Mouse (Mus musculus) heart, embryonic 15.5 days (tissue): ENCODE data around the gene Uck2. TPM values are rescaled to one million over a fixed set of nuclear protein-coding genes. Genes with fewer than 3 reads are reported as not detected.

Source experiments
- ATAC-seq: fragments of 200-750 bp; cut with Nextera tagmentation; replicated peaks from 2 replicates; pipeline ENCODE4 v1.8.0; 2017; ENCODE audit warnings: low read depth, moderate TSS enrichment; ENCODE audit not compliant: insufficient number of reproducible peaks, insufficient read depth, low FRiP score
- H3K27ac ChIP-seq: fragments of 300-500 bp; sonication (generic); 2 replicates; pipeline ENCODE4 v1.5.1; 2015; ENCODE audit warnings: mild to moderate bottlenecking, inconsistent platforms
- H3K27me3 ChIP-seq: fragments of 300-500 bp; sonication (generic); 2 replicates; pipeline ENCODE4 v1.6.1; 2015; ENCODE audit warnings: inconsistent platforms
- H3K36me3 ChIP-seq: fragments of 300-500 bp; sonication (generic); 2 replicates; pipeline ENCODE4 v1.6.1; 2015; ENCODE audit warnings: mild to moderate bottlenecking, inconsistent platforms
- H3K4me1 ChIP-seq: fragments of 300-500 bp; sonication (generic); replicated peaks from 2 replicates; pipeline ENCODE4 v1.6.1; 2015; ENCODE audit warnings: inconsistent platforms
- H3K4me2 ChIP-seq: fragments of 300-500 bp; sonication (generic); 2 replicates; pipeline ENCODE4 v1.6.1; 2015; ENCODE audit warnings: inconsistent platforms, mild to moderate bottlenecking, moderate library complexity
- H3K4me3 ChIP-seq: fragments of 300-500 bp; sonication (generic); 2 replicates; pipeline ENCODE4 v1.5.1; 2015; ENCODE audit warnings: mild to moderate bottlenecking, inconsistent platforms
- H3K9ac ChIP-seq: fragments of 300-500 bp; sonication (generic); 2 replicates; pipeline ENCODE4 v1.6.1; 2015; ENCODE audit warnings: mild to moderate bottlenecking, inconsistent platforms
- H3K9me3 ChIP-seq: fragments of 300-500 bp; sonication (generic); replicated peaks from 2 replicates; pipeline ENCODE4 v1.6.1; 2016; ENCODE audit warnings: inconsistent platforms
- WGBS: fragments of 180-500 bp; shearing (Covaris S2); methylation state at CpG from one replicate; pipeline ENCODE4 v1.1.7; 2015; ENCODE audit warnings: mixed read lengths; 5-methylcytosine and 5-hydroxymethylcytosine counted together
- microRNA-seq: library from miRNA; unstranded; fragments of <30 nt; microRNA quantifications from one replicate; pipeline ENCODE4, GENCODE M21; 2016
- polyA plus RNA-seq: library from polyadenylated mRNA; unstranded; fragments of >200 nt; fragmentation: Nextera tagmentation; extraction: Ambion mirVana; gene quantifications from 2 replicates; pipeline ENCODE4 v1.2.1, GENCODE M21; 2015

Uck2 gene
- polyA plus RNA-seq, 1 experiment from 2014 or later: 42.3 TPM

DNA sequence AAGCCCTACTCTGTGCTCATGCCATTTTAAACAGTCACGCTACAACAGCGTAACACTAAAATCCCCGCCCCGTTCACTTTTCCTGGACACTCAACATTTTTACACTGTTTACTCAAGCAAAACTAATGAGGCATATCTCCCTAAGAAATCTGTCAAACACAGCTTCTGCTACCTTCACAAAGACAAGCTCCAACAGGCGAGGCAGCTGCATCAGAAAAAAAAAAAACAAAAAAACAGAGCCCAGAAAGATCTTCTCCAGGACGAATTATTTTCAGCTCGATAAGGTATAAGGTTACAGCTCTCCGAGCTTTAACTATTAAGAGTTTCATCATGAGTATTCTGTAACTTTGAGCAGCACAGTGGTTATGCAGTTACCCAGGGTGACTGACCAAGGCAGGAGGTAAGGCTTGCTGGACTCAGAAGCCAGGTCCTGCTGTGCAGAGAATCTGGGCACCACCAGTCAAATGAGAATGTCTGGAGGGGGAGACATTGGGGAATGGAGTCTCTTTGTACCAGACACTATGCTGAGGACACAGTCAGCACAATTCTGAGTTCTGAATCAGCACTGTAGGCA lies 79.9 kb downstream of the Uck2 start:
- no peaks in the 10 kb centered on the region for H3K27me3 ChIP-seq
- H3K27ac ChIP-seq: no peak overlapping the region
- no peaks in the 10 kb centered on the region for H3K9me3 ChIP-seq
- H3K4me2 ChIP-seq: no peak overlapping the region
- no peaks in the 10 kb centered on the region for H3K36me3 ChIP-seq
- no peaks in the 10 kb centered on the region for H3K4me1 ChIP-seq
- WGBS: 71% methylated on average over 8 of the region's 8 CpGs
- no peak for ATAC-seq
- H3K4me3 ChIP-seq: no peak overlapping the region
- H3K9ac ChIP-seq: no peak overlapping the region

DNA sequence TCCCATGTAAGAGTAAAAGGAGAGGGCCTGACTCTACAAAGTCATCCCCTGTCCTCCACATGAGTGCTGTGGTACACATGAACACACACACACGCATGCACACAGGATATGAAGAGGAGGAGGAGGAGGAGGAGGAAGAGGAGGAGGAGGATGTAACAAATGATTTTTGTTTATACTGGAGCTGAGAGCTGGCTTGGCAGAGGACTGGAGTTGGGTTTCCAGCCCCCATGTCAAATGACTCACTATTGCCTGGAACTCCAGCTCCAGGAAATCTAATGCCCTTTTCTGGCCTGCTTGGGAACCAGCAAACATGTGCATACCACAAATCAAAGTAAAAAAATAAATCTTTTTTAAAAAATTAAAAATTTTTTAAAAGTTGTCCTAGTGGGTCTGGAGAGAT lies 80.7 kb downstream of the Uck2 start:
- no peaks in the 10 kb centered on the region for H3K27me3 ChIP-seq
- H3K4me3 ChIP-seq: no peak overlapping the region
- 85% methylated on average over 1 of the region's 1 CpGs for WGBS
- no peak overlapping the region for H3K27ac ChIP-seq
- H3K36me3 ChIP-seq: no peaks in the 10 kb centered on the region
- H3K9me3 ChIP-seq: no peaks in the 10 kb centered on the region
- H3K4me2 ChIP-seq: no peak overlapping the region
- ATAC-seq: no peak
- H3K4me1 ChIP-seq: no peaks in the 10 kb centered on the region
- no peak overlapping the region for H3K9ac ChIP-seq

DNA sequence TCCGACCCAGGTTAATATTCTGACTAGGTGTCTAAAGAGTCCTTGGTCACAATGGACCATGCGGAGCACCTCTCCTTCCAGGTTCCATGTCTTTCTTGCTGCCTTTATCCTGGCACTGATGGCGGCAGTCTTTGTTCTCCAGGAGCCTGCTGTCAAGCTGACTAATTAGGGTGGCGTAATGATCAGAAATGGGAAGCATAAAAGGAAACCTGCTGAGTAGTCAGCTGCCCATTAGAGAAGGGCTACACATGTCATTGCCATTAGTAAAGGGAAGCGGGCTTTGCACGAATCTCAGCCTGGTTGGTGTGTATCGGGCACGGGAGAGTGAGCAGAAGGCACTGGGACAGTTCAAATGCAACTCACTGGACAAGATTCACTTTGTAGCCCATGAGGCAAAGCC lies 90.4 kb downstream of the Uck2 start:
- Histone ChIP-seq H3K9ac (no peak overlapping the region), H3K27ac (no peak overlapping the region), H3K4me3 (no peak overlapping the region), H3K27me3 (no peaks in the 10 kb centered on the region), H3K4me1 (no peaks in the 10 kb centered on the region), H3K36me3 (no peaks in the 10 kb centered on the region), H3K9me3 (no peaks in the 10 kb centered on the region), H3K4me2 (no peak overlapping the region)
- no peak for ATAC-seq
- 82% methylated on average over 8 of the region's 8 CpGs for WGBS

DNA sequence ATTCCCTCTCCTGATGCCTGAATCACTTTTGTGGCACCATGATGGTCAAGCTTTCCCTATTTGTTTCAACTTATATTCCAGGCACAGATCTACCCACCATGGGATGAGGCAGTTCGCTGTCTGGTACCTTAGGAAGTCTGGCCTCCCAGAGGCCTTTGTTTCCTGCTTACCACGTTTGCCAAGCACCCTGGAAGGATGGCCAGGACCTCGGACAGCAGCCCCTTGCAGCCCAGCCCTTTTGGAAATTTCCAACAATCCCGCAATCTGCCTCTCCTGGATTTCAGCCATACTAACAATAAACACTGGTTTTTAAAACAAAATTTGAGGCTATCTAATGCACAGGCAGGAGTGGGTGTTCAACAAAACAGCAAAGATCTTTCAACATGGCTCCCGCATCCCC lies 97.3 kb downstream of the Uck2 start:
- H3K27me3 ChIP-seq: no peaks in the 10 kb centered on the region
- no peak overlapping the region for H3K4me2 ChIP-seq
- H3K36me3 ChIP-seq: no peaks in the 10 kb centered on the region
- H3K4me1 ChIP-seq: no peaks in the 10 kb centered on the region
- H3K9ac ChIP-seq: no peak overlapping the region
- no peak for ATAC-seq
- no peaks in the 10 kb centered on the region for H3K9me3 ChIP-seq
- WGBS: 35% methylated on average over 5 of the region's 5 CpGs
- H3K27ac ChIP-seq: no peak overlapping the region
- H3K4me3 ChIP-seq: no peak overlapping the region

DNA sequence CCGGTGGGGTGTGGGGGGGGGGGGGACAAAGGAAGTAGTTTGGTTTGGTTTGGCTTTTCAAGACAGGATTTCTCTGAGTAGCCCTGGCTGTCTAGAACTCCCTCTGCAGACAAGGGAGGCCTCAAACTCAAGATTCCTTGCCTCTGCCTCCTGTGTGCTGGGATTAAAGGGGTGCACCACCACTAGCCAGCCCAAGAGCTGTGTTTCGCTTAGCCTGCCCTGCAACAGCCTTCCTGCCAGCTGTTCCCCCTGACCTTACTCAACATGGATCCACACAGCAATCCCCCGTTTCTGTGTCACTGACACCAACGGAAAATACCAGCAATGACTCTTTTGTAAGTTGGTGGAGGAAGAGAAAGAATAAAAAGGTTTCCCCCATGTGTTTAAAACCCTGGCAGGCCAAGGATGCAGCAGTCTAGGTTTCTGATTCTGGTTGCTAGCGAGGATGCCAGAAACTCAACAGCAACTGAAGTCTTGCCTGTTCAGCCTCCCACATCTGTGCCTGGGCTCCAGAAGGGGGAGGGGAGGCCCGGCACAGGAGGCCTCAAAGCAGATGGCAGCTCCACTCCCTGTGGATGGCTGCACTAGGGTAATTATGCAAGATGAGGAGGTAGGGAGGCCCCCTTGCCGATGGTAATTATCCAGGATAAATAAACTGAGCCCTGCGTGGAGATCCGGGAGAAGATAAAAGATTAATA lies 103.1 kb downstream of the Uck2 start:
- no peaks in the 10 kb centered on the region for H3K27me3 ChIP-seq
- no peak overlapping the region for H3K4me3 ChIP-seq
- ATAC-seq: no peak
- no peaks in the 10 kb centered on the region for H3K4me1 ChIP-seq
- H3K27ac ChIP-seq: no peak overlapping the region
- no peaks in the 10 kb centered on the region for H3K9me3 ChIP-seq
- WGBS: 31% methylated on average over 9 of the region's 9 CpGs
- no peak overlapping the region for H3K4me2 ChIP-seq
- H3K9ac ChIP-seq: no peak overlapping the region
- no peaks in the 10 kb centered on the region for H3K36me3 ChIP-seq

Small RNA genes within 50 kb of the gene (microRNA-seq; reads per million reads assigned to microRNA genes)
- not detected for gene Mir6347

Other genes with a start within 250 kb of the Uck2 start
- gene Tmco1, start 23.1 kb upstream of the Uck2 start, polyA plus RNA-seq: 77.2 and 81.9 TPM in 2 replicates
- gene Aldh9a1, start 64.7 kb upstream of the Uck2 start, polyA plus RNA-seq: 25.3 and 35.4 TPM in 2 replicates
- gene Mgst3, start 108.5 kb upstream of the Uck2 start, polyA plus RNA-seq: 145 and 154 TPM in 2 replicates
- gene Lrrc52, start 181.5 kb upstream of the Uck2 start, polyA plus RNA-seq: 0.31 and 0.32 TPM in 2 replicates